Mouse (Mus musculus): Measurements from ENCODE around the gene Syt16.

DNA sequence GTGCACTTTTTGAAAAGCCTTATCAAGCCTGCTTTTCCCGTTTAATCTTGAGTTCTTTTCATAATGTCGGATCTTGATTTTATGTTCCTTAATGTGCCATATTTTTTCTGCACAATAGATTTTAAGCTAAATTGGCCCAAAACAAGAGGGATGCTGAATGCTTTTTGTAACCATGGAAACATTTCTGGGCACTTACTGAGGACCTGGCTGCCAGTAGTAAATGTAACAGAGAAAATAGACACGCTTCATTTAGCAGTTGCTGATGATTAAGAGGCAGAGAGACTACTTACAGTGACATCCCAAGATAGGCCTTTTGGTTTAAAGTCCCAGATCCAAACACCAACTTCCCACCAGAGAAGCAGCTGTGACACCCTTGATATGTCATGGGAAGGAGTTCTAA is 176.4 kb downstream of the Syt16 start:
- no peak for TF ChIP-seq CTCF (IDR thresholded peaks at IDR 0.05; ENCODE audit: low read depth)
- TF ChIP-seq EP300 (optimal IDR thresholded peaks at IDR 0.05), result no peak
